Mouse (Mus musculus) kidney, embryonic 14.5 days (tissue): ENCODE results near the gene Cdyl. TPM values are rescaled to one million over a fixed set of nuclear protein-coding genes. Genes with fewer than 3 reads are reported as not detected.

ENCODE experiments used
- ATAC-seq: fragments of 200-750 bp; cut with Nextera tagmentation; 2 replicates; pipeline ENCODE4 v1.8.0; 2017; ENCODE audit warnings: moderate number of reproducible peaks, mild to moderate bottlenecking, moderate TSS enrichment, moderate library complexity; ENCODE audit not compliant: low FRiP score, low TSS enrichment
- H3K27ac ChIP-seq: fragments of 300-500 bp; sonication (generic); 2 replicates; pipeline ENCODE4 v1.5.1; 2014; ENCODE audit warnings: low read depth, mild to moderate bottlenecking, low read length, moderate library complexity, mixed read lengths
- H3K27me3 ChIP-seq: fragments of 300-500 bp; sonication (generic); 2 replicates; pipeline ENCODE4 v1.6.1; 2014; ENCODE audit warnings: mild to moderate bottlenecking, low read length; ENCODE audit not compliant: control insufficient read depth, insufficient read depth
- H3K36me3 ChIP-seq: fragments of 300-500 bp; sonication (generic); 2 replicates; pipeline ENCODE4 v1.6.1; 2014; ENCODE audit warnings: low read length, mixed read lengths; ENCODE audit not compliant: control insufficient read depth, insufficient read depth
- H3K4me1 ChIP-seq: fragments of 300-500 bp; sonication (generic); 2 replicates; pipeline ENCODE4 v1.6.1; 2014; ENCODE audit warnings: low read length, mixed read lengths; ENCODE audit not compliant: control insufficient read depth, insufficient read depth
- H3K4me2 ChIP-seq: fragments of 300-500 bp; sonication (generic); replicated peaks from 2 replicates; pipeline ENCODE4 v1.6.1; 2014; ENCODE audit warnings: low read depth, mild to moderate bottlenecking, low read length
- H3K4me3 ChIP-seq: fragments of 300-500 bp; sonication (generic); 2 replicates; pipeline ENCODE4 v1.5.1; 2014; ENCODE audit warnings: mild to moderate bottlenecking, low read length
- H3K9ac ChIP-seq: fragments of 300-500 bp; sonication (generic); 2 replicates; pipeline ENCODE4 v1.6.1; 2014; ENCODE audit warnings: low read depth, mild to moderate bottlenecking, low read length, moderate library complexity
- H3K9me3 ChIP-seq: fragments of 300-500 bp; sonication (generic); 2 replicates; pipeline ENCODE4 v1.6.1; 2016; ENCODE audit warnings: low read length; ENCODE audit not compliant: control insufficient read depth
- WGBS: fragments of 180-500 bp; shearing (Covaris S2); extraction: QIAGEN DNeasy Blood & Tissue Kit; methylation state at CpG from one replicate; pipeline ENCODE4 v1.1.7; 2014; 5-methylcytosine and 5-hydroxymethylcytosine counted together
- polyA plus RNA-seq: library from polyadenylated mRNA; unstranded; fragments of >200 nt; fragmentation: Nextera tagmentation; extraction: Ambion mirVana; gene quantifications from 2 replicates; pipeline ENCODE4 v1.2.1, GENCODE M21; 2014

The Cdyl gene
- polyA plus RNA-seq, 1 experiment from 2014 or later: 18.4 TPM

DNA sequence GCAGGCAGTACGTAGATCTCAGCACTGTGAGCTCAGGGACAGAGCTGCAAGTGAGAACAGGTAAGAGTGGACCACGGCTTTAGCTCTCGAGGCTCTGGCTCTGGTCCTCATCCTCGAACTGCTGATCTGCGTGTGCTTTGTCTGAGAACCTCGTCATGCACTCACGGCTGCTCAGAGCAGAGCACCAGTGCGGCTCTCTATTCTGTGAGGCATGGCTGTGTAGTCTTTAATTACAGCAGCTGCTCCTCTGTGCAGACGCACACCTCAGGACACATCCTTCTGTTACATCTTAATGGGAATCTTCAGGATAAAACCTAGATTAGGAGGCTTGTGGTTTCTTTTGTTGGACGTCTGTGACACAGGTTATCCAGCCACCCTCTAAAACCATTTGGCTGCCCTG is 180.5 kb downstream of the Cdyl start:
- Histone ChIP-seq H3K4me3 (no peak overlapping the region), H3K9ac (no peak overlapping the region), H3K27ac (no peak overlapping the region), H3K27me3 (no peaks in the 10 kb centered on the region), H3K9me3 (no peaks in the 10 kb centered on the region), H3K4me2 (no peak overlapping the region), H3K4me1 (no peaks in the 10 kb centered on the region), H3K36me3 (peaks cover 3% of the 10 kb centered on the region; the same call in 1 of the 2 replicates)
- WGBS: 83% methylated on average over 10 of the region's 10 CpGs
- ATAC-seq: no peak

DNA sequence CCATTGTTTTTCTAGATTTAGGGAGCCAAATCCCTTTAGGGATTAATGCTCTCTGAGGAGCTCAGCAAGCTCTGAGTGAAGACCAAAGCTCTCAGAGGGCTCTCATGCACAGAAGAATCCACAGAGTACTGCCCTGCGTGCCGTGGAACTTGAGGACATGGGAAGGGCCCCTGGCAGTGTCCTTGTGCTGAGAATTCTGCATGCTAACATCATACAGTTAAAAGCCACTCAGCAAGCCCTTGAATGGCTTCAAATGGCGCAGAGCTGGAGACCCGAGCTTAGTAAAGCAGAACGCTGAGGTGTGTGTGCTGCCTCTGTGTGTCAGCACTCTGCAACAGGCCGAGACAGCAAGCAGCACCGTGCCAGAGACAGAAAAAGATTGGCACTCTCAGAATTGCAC is 183.8 kb downstream of the Cdyl start:
- Histone ChIP-seq H3K36me3 (peaks cover 3% of the 10 kb centered on the region; the same call in 1 of the 2 replicates), H3K4me3 (no peak overlapping the region), H3K4me1 (no peaks in the 10 kb centered on the region), H3K9me3 (no peaks in the 10 kb centered on the region), H3K27ac (no peak overlapping the region), H3K9ac (no peak overlapping the region), H3K27me3 (no peaks in the 10 kb centered on the region), H3K4me2 (no peak overlapping the region)
- WGBS: 83% methylated on average over 7 of the region's 7 CpGs
- no peak for ATAC-seq

DNA sequence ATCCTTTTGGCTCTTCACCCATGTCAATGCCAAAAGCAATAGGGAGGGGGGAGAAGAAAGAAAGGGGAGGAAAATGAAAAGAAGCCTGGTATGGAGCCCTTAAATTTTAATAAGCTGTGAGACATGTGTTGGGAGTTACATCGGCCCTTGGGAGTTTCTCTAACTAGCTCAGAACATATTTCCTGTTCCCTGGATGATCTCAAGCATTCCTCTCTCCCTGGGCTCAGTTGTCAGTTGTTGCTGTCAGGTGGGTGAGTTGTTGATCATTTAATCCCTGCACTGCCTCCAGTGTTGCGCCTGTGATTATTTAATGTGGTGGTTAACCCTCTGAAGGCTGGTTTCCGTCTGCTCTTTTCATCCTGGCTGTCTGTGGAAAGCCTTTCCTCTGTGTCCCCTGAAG is 185.7 kb downstream of the Cdyl start:
- H3K4me2 ChIP-seq: no peak overlapping the region
- H3K9ac ChIP-seq: no peak overlapping the region
- 66% methylated on average over 3 of the region's 3 CpGs for WGBS
- H3K4me1 ChIP-seq: no peaks in the 10 kb centered on the region
- H3K4me3 ChIP-seq: no peak overlapping the region
- peaks cover 3% of the 10 kb centered on the region; the same call in 1 of the 2 replicates for H3K36me3 ChIP-seq
- H3K27me3 ChIP-seq: no peaks in the 10 kb centered on the region
- H3K9me3 ChIP-seq: no peaks in the 10 kb centered on the region
- no peak overlapping the region for H3K27ac ChIP-seq
- no peak for ATAC-seq

DNA sequence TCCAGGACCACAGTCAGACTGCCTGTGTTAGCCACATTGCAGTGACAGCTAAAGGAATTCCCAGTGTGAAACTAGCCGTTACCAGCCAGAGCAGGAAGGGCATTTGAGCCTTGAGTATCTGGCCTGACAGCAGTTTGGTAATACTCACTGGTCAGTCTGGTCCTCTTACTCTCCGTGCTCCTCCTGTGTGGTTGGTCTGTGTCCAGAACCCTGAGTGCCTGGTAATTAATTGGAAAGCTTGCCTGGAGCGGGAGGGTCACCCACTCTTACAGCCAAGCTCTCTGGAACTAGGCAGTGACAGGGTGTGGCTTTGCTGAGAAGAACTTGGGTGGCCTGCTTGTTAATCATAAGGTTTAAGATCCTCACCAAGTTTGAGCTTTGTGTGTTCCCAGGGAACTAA is 189.1 kb downstream of the Cdyl start:
- 70% methylated on average over 3 of the region's 3 CpGs for WGBS
- Histone ChIP-seq H3K4me2 (no peak overlapping the region), H3K9me3 (no peaks in the 10 kb centered on the region), H3K36me3 (no peaks in the 10 kb centered on the region), H3K4me3 (no peak overlapping the region), H3K4me1 (no peaks in the 10 kb centered on the region), H3K27me3 (no peaks in the 10 kb centered on the region), H3K9ac (no peak overlapping the region), H3K27ac (no peak overlapping the region)
- no peak; the same call in 1 of the 2 replicates for ATAC-seq

DNA sequence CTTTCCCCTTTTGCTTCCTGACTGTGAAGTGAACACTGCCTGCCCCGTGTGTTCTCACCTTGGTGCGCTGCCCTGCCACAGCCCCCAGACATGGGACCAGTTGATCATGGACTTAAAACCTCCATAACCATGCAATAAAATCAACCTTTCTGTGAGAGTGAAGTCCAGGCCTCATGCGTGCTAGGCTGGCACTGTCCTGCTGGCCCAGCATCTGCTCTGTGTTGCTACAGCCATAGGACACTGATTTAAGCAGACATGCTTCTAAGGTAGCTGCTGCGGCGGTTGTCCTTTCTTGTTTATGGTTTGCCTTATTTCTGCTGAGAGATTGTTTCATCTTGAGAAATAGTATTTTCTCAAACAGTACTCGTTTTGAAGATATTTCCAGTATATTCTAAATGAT is 191.9 kb downstream of the Cdyl start:
- no peaks in the 10 kb centered on the region for H3K36me3 ChIP-seq
- 93% methylated on average over 6 of the region's 6 CpGs for WGBS
- no peak overlapping the region for H3K4me3 ChIP-seq
- no peaks in the 10 kb centered on the region for H3K4me1 ChIP-seq
- H3K27me3 ChIP-seq: no peaks in the 10 kb centered on the region
- ATAC-seq: no peak
- H3K4me2 ChIP-seq: no peak overlapping the region
- no peaks in the 10 kb centered on the region for H3K9me3 ChIP-seq
- H3K9ac ChIP-seq: no peak overlapping the region
- no peak overlapping the region for H3K27ac ChIP-seq

DNA sequence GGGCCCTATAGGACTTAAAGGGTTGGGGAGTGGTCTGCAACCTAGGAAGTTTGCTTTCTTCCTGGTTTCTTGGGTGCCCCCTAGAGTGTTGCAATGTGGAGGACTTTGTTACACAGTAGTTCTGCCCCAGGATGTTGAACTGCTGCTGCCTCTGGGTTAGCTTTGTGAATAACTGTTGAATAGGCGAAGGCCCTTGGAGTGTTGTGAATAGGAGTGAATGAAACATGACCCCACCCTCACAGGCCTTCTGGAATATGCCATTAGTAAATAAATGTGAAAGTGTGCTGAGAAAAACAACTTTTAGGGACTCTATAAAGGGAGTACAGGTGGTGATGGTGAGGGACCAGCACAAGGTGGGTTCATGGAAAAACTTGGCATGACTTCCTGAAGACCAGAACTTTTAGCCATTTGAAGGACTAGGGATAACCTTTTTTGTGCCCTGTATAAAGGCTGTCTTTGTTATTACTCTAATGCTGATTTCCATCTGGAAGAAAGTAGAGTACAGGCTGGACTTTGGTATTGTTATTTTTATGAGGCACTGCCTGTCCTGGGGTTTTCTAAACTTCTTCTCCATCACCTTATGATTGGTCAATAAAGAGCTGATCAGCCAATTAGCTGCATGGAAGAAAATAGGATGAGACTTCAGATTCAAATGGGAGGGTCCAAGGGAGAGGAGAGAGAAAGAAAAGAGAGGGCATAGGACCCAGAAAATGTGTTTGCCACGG is 193.4 kb downstream of the Cdyl start:
- Histone ChIP-seq H3K4me1 (no peaks in the 10 kb centered on the region), H3K27ac (no peak overlapping the region), H3K27me3 (no peaks in the 10 kb centered on the region), H3K9ac (no peak overlapping the region), H3K9me3 (no peaks in the 10 kb centered on the region), H3K4me2 (no peak overlapping the region), H3K36me3 (peaks cover 4% of the 10 kb centered on the region; the same call in 1 of the 2 replicates), H3K4me3 (no peak overlapping the region)
- ATAC-seq: no peak
- 92% methylated on average over 2 of the region's 2 CpGs for WGBS

DNA sequence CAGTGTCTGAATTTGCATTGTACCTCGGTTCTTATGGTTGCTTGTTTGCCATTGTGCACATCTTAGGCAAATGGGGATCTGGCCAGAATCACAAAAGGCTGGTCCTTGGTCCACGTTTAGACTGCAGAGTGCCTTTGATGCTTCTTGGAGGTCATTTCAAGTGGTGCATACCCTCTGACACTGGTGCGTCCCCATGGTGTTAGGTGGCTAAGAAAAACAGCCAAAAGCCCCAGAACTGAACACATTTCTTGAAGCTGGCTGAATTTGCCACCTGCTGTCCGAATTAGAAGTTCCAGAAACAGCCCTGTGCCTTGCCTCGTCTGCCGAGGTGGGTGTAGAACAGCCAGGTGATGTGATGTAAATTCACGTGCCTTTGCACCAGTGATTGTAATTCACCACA is 197.9 kb downstream of the Cdyl start:
- Histone ChIP-seq H3K27ac (no peak overlapping the region), H3K4me2 (no peak overlapping the region), H3K4me1 (no peaks in the 10 kb centered on the region), H3K9me3 (no peaks in the 10 kb centered on the region), H3K36me3 (peaks cover 8% of the 10 kb centered on the region; the same call in 1 of the 2 replicates), H3K27me3 (no peaks in the 10 kb centered on the region), H3K9ac (no peak overlapping the region), H3K4me3 (no peak overlapping the region)
- ATAC-seq: no peak
- 78% methylated on average over 7 of the region's 7 CpGs for WGBS

DNA sequence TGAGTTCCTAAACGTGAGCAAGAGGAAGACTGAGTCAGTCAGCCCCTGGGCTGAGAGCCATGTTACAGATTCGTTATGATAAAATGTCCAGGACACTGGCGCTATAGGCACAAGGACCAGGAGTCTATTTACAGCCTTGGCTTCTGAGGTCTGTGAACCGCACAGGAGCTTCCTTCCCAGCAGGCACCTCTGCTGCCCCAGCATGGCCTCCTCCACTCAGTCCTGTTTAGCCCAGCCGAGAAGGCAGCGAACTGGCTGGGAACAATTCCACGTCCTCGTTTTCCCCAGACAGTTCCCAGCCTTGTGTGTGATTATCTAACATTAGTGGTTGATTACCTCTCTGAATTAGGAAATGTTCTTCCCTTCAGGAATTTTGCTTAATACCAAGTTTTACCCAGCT is 201.3 kb downstream of the Cdyl start:
- no peak overlapping the region for H3K4me3 ChIP-seq
- no peak overlapping the region for H3K9ac ChIP-seq
- H3K4me2 ChIP-seq: no peak overlapping the region
- no peaks in the 10 kb centered on the region for H3K27me3 ChIP-seq
- no peaks in the 10 kb centered on the region for H3K4me1 ChIP-seq
- H3K36me3 ChIP-seq: peaks cover 21% of the 10 kb centered on the region; the same call in 1 of the 2 replicates
- no peak overlapping the region for H3K27ac ChIP-seq
- 77% methylated on average over 8 of the region's 8 CpGs for WGBS
- H3K9me3 ChIP-seq: no peaks in the 10 kb centered on the region
- ATAC-seq: no peak

DNA sequence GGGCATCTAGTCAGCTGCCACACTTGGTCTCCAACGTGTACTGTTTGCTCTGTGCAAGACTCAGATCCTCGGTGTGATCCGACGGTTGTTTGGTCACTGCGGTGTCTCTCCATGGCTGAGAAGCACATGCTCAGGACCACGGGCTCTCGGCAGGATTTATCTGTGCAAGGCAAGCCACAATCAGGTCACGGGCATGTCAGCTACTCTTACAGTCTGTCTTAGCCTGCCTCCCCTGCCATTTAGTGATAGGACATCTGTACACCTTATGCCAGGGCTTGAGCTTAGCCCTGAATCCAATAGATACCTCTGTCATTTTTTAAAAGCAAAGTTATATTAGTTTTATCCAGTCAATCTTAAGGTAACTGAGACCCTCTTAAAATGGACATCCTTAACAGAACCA is 211.0 kb downstream of the Cdyl start:
- no peaks in the 10 kb centered on the region for H3K27me3 ChIP-seq
- H3K27ac ChIP-seq: no peak overlapping the region
- peaks cover 12% of the 10 kb centered on the region for H3K36me3 ChIP-seq
- no peaks in the 10 kb centered on the region for H3K9me3 ChIP-seq
- H3K4me2 ChIP-seq: no peak overlapping the region
- H3K4me3 ChIP-seq: no peak overlapping the region
- ATAC-seq: no peak
- WGBS: 89% methylated on average over 8 of the region's 8 CpGs
- H3K4me1 ChIP-seq: no peaks in the 10 kb centered on the region
- no peak overlapping the region for H3K9ac ChIP-seq
